Mouse (Mus musculus) layer of hippocampus, adult 11-12 months (tissue): Measurements from ENCODE around the gene Grid2.
A peak's percentile ranks its signal among the peaks of the same experiment; 100 is the strongest.

Source experiments
- DNase-seq: peaks from one replicate; pipeline ENCODE4 v3.0.0; 2022; ENCODE audit warnings: low spot score

Grid2 gene

GRCm38 (mm10) chr6:63635970-63636369 is 380.3 kb downstream of the Grid2 start:
- no peak for DNase-seq

- DNase-seq = peak; percentile 3
Measured at GRCm38 (mm10) chr6:63659423-63659822, 403.7 kb downstream of the Grid2 start.

DNA sequence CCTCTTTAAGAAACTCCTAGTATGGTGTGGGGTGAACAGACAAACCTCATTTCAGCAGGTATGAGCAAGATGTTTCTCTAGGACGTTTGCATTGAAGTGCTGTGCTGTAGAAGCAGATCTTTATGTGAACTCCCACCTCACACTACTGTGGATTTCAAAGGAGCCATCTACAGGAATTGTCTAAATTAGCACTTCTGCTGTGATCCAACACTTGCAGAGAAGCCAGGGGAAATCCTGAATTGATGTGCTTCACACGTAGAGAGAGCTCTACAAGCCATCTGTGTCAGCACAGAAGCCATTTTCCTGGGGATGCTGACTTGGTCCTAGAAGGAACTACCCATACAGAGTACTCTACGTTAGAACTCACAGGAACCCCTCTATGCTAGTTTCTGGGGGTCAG is 430.0 kb downstream of the Grid2 start:
- DNase-seq = no peak

DNA sequence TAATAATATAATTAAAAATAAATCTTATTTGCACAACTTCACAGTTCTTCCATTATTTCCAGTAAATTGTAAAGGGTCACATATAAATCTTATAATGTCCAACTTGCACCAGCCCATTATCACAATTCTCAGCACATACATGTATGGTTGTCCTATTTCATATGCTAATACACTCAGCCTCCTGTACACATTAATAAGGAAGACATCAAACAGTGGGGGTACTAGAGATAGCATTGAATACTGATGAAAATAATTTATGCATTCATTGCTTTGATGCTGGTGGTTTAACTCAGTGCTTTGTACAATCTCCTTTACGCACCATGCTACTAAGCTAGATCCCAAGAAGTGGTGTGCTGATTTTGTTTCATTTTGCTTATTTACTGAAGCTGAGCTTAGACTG is 446.0 kb downstream of the Grid2 start:
- no peak for DNase-seq

- DNase-seq = no peak
Measured at GRCm38 (mm10) chr6:63733740-63734139, 478.1 kb downstream of the Grid2 start.

GRCm38 (mm10) chr6:63762535-63762934 is 506.9 kb downstream of the Grid2 start:
- DNase-seq = no peak

GRCm38 (mm10) chr6:63794679-63795078 is 539.0 kb downstream of the Grid2 start:
- DNase-seq = no peak

- no peak for DNase-seq
Measured at GRCm38 (mm10) chr6:63820236-63820635, 564.6 kb downstream of the Grid2 start.

- no peak for DNase-seq
Measured at GRCm38 (mm10) chr6:63862628-63863027, 607.0 kb downstream of the Grid2 start.

- DNase-seq = peak; percentile 8
Measured at GRCm38 (mm10) chr6:63877088-63877764, 621.5 kb downstream of the Grid2 start.

DNA sequence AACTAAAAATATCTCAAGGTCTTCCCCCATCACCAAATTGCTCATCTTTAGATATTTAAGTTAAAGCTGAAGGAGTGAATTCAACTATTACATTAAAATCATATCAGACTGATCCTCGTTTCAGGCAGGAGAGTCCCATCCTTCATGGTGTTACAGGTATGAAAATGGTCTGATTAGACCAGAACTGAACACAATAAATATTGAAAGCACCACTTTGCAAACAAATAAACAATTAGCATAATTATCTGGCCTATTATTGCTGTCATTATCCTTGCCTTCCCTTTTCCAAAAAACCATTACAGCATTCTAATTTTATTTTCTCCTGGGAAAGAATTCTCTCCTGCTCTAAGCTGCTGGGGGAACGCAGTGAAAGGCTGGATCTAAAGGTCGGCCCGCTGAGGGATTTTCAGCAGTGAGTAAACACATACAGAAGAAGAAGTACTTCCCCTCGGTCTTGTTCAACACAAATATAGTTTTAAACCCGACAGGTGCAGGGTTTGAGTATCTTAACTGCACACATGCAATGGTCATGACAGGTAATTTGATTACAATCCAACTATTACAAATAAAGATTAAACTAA is 622.2 kb downstream of the Grid2 start:
- no peak for DNase-seq

- no peak for DNase-seq
Measured at GRCm38 (mm10) chr6:63894714-63895113, 639.0 kb downstream of the Grid2 start.

- no peak for DNase-seq
Measured at GRCm38 (mm10) chr6:63898171-63898570, 642.5 kb downstream of the Grid2 start.

GRCm38 (mm10) chr6:63917035-63917570 is 661.4 kb downstream of the Grid2 start:
- DNase-seq = no peak

DNA sequence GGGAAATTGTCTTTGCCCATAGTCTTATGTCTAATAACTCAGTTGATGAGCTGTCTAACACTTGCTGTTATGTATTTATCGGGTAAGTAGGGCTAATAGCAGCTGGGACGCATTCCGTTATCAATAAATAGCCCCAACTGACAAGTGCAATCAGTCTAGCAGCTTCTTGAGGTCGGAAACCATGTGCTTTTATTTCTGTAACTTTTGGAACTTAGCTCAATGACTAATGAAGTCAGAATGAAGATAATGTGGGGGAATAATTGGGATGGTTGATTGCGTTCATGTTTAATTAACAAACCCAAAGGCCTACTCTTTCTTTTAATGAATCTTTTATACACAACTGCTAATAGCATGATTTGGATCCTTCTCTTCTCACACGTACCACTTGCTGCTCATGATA is 666.3 kb downstream of the Grid2 start:
- DNase-seq = no peak

GRCm38 (mm10) chr6:63931201-63931600 is 675.5 kb downstream of the Grid2 start:
- DNase-seq = no peak

- DNase-seq = no peak
Measured at GRCm38 (mm10) chr6:63946721-63947120, 691.0 kb downstream of the Grid2 start.

- DNase-seq = no peak
Measured at GRCm38 (mm10) chr6:63963789-63964188, 708.1 kb downstream of the Grid2 start.

DNA sequence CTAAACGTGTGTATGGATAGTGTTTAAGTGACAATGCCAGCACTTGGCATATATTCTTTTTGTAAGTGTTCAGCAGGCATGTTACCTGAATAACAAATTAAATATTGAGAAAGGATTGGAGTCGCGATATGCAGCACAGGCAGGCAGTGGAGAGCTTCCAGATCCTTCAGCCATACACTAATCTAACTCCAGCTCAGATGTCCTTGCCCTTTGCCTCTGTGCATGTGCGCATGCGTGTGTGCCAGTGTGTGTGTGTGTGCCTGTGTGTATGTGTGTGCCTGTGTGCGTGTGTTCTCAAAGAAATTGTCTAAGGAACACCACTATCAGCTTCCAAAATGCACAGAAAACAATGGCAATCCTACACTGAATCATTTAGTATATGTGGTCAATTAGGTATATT is 708.6 kb downstream of the Grid2 start:
- DNase-seq = no peak

GRCm38 (mm10) chr6:63964735-63965134 is 709.1 kb downstream of the Grid2 start:
- DNase-seq = no peak

- DNase-seq = no peak
Measured at GRCm38 (mm10) chr6:64046084-64046483, 790.4 kb downstream of the Grid2 start.

- DNase-seq = no peak
Measured at GRCm38 (mm10) chr6:64046732-64047131, 791.1 kb downstream of the Grid2 start.

- no peak for DNase-seq
Measured at GRCm38 (mm10) chr6:64047950-64048349, 792.3 kb downstream of the Grid2 start.

GRCm38 (mm10) chr6:64063858-64064257 is 808.2 kb downstream of the Grid2 start:
- no peak for DNase-seq
